Mouse (Mus musculus) hindbrain, embryonic 15.5 days (tissue): ENCODE data around the gene Lpcat2. TPM values are rescaled to one million over a fixed set of nuclear protein-coding genes. Genes with fewer than 3 reads are reported as not detected.
"Not testable (repeated sequence)": the region's sequence is repeated elsewhere in the genome, so short reads cannot be mapped to it uniquely, and the experiment has no call there.

Experiments used
- ATAC-seq: fragments of 200-750 bp; cut with Nextera tagmentation; 2 replicates; pipeline ENCODE4 v1.8.0; 2017; ENCODE audit warnings: low read depth, moderate number of reproducible peaks, moderate TSS enrichment; ENCODE audit not compliant: low FRiP score
- H3K27ac ChIP-seq: fragments of 300-500 bp; sonication (generic); replicated peaks from 2 replicates; pipeline ENCODE4 v1.5.1; 2015; ENCODE audit warnings: mild to moderate bottlenecking, inconsistent platforms
- H3K27me3 ChIP-seq: fragments of 300-500 bp; sonication (generic); 2 replicates; pipeline ENCODE4 v1.6.1; 2015; ENCODE audit warnings: control low read depth, inconsistent platforms
- H3K36me3 ChIP-seq: fragments of 300-500 bp; sonication (generic); 2 replicates; pipeline ENCODE4 v1.6.1; 2015; ENCODE audit warnings: control low read depth, inconsistent platforms
- H3K4me1 ChIP-seq: fragments of 300-500 bp; sonication (generic); replicated peaks from 2 replicates; pipeline ENCODE4 v1.6.1; 2015; ENCODE audit warnings: control low read depth, inconsistent platforms
- H3K4me2 ChIP-seq: fragments of 300-500 bp; sonication (generic); 2 replicates; pipeline ENCODE4 v1.6.1; 2015; ENCODE audit warnings: moderate library complexity, mild to moderate bottlenecking, inconsistent platforms
- H3K4me3 ChIP-seq: fragments of 300-500 bp; sonication (generic); 2 replicates; pipeline ENCODE4 v1.5.1; 2015; ENCODE audit warnings: mild to moderate bottlenecking, inconsistent platforms
- H3K9ac ChIP-seq: fragments of 300-500 bp; sonication (generic); 2 replicates; pipeline ENCODE4 v1.6.1; 2015; ENCODE audit warnings: inconsistent platforms
- H3K9me3 ChIP-seq: fragments of 300-500 bp; sonication (generic); 2 replicates; pipeline ENCODE4 v1.6.1; 2016; ENCODE audit warnings: control low read depth, inconsistent platforms
- whole genome bisulfite sequencing: fragments of 180-500 bp; shearing (Covaris S2); methylation state at CpG from one replicate; pipeline ENCODE4 v1.1.7; 2015; 5-methylcytosine and 5-hydroxymethylcytosine counted together
- polyA plus RNA-seq: library from polyadenylated mRNA; unstranded; fragments of >200 nt; fragmentation: Nextera tagmentation; extraction: Ambion mirVana; gene quantifications from 2 replicates; pipeline ENCODE4 v1.2.1, GENCODE M21; 2015

Lpcat2 gene
- polyA plus RNA-seq, 1 experiment from 2014 or later: 9.9 TPM

DNA sequence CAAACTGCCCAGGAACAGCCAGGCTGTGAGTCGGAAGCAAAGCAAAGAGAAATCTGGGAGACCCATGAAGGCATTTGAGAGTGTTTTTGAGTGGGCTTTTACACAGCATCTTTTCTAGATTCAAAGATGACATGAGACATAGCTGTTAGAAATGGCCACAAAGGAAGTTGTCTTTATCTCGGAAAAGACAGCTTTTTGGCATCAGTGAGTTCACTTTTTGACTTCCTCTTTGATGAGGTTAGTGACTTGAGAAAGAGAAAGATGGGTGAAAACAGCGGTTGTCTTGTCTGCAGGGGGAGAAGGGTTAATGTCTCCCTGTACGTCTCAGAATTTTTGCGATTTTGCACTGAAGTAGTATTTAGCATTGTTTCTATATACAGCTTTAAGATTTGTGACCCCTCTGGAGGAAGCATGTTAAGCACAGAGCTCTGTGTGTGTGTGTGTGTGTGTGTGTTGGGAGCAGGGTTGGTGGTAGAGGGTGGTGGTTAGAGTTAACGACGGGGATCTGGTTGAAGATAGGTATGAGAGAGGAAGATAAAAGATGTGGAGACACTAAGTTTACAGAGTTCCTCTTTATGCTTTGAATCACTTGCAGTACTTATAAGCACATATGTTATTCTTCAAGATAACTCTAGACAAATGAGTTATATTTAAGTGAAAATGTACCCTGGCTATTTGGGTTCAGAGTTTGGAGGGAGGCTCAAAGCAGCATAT is 1.3 kb downstream of the Lpcat2 start:
- Histone ChIP-seq H3K4me3 (peak overlapping the region; percentile 77), H3K36me3 (no peaks in the 10 kb centered on the region), H3K27ac (no peak overlapping the region), H3K9ac (no peak overlapping the region), H3K4me1 (peaks cover 12% of the 10 kb centered on the region), H3K4me2 (peak overlapping the region; percentile 79), H3K27me3 (0 out of 2 replicates have a peak, but pooled peaks cover 3% of the 10 kb centered on the region), H3K9me3 (no peaks in the 10 kb centered on the region)
- 91% methylated on average over 7 of the region's 7 CpGs for WGBS
- no peak for ATAC-seq

DNA sequence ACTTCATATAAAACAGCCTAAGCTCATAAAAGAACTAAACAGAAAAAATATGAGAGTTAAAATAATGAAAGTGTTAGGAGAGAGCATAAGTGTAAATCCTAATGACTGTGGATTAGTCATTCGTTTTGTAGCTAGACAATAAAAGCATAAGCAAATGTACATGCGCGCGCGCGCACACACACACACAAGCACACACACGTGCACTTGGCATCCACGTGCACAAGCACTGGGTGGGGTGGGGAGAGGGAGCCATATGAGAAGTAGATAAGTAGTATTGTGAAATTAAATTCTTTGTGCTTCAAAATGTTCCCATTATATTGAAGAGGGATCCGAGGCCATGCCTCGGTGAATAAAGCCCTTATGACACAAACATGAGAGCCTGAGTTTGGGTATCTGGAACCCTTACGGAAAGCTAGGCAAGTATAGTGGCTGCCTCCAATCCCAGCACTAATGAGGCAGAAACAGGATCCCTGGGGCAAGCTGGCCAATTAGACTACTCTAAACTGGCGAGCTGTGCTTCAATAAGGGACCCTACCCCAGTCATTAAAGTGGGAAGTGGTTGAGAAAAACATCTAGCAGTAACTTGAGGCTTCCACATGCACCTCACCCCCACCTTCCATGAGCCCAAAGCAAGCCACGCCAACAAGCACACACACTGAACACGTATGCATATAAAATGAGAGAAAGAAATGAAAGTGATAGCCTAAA is 3.5 kb downstream of the Lpcat2 start:
- H3K4me2 ChIP-seq: no peak overlapping the region
- no peak overlapping the region for H3K27ac ChIP-seq
- ATAC-seq: no peak
- H3K9ac ChIP-seq: no peak overlapping the region
- H3K27me3 ChIP-seq: 0 out of 2 replicates have a peak, but pooled peaks cover 3% of the 10 kb centered on the region
- H3K4me3 ChIP-seq: no peak overlapping the region
- no peaks in the 10 kb centered on the region for H3K36me3 ChIP-seq
- H3K9me3 ChIP-seq: no peaks in the 10 kb centered on the region
- WGBS: 84% methylated on average over 14 of the region's 14 CpGs
- peaks cover 8% of the 10 kb centered on the region for H3K4me1 ChIP-seq

DNA sequence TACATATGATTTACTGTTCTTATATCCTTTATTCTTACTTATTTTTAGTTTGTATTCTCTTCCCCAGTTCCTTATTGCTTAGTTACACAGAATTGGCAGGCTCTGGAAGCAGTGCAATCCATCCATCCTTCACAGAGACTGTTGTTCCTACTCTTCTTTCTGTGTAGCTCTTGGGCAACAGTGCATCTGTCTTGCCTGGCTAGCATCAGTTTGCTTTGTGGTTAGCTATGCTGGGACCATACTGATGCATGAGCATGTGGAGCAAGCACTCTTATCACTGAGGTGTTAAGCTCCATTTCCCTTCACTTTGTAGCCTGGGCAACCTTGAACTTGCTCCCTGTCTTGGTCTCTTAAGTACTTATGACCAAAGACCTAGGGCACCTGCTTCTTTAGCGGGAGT is 6.8 kb downstream of the Lpcat2 start:
- H3K4me3 ChIP-seq: no peak overlapping the region
- no peaks in the 10 kb centered on the region for H3K27me3 ChIP-seq
- no peaks in the 10 kb centered on the region for H3K4me1 ChIP-seq
- no peak overlapping the region for H3K9ac ChIP-seq
- H3K4me2 ChIP-seq: no peak overlapping the region
- 95% methylated on average over 1 of the region's 1 CpGs for WGBS
- no peak overlapping the region for H3K27ac ChIP-seq
- no peak for ATAC-seq
- H3K36me3 ChIP-seq: no peaks in the 10 kb centered on the region
- H3K9me3 ChIP-seq: no peaks in the 10 kb centered on the region

DNA sequence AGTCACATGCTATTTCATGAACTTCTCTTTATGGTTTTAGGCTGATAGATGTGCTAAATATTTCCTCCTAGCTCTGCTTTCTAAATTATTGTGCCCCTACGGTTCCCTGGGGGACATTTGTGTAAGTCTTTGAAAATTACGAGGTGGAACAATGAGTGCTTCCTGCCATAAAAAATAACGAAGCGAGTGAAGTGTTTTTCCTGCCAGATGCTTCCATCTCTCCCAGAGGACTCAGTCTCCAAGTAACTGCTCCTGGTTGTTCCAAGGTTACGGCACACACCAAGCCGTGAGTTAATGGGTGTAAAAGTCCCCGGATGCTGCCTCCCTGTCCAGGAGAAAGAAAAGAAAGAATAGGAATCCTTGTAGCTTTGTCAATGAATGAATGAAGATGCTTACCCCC is 15.1 kb downstream of the Lpcat2 start:
- ATAC-seq: no peak
- Histone ChIP-seq H3K4me3 (no peak overlapping the region), H3K9me3 (no peaks in the 10 kb centered on the region), H3K36me3 (no peaks in the 10 kb centered on the region), H3K27me3 (no peaks in the 10 kb centered on the region), H3K9ac (no peak overlapping the region), H3K27ac (no peak overlapping the region), H3K4me2 (no peak overlapping the region), H3K4me1 (peaks cover 5% of the 10 kb centered on the region; the same call in 1 of the 2 replicates)
- WGBS: 12% methylated on average over 7 of the region's 7 CpGs

DNA sequence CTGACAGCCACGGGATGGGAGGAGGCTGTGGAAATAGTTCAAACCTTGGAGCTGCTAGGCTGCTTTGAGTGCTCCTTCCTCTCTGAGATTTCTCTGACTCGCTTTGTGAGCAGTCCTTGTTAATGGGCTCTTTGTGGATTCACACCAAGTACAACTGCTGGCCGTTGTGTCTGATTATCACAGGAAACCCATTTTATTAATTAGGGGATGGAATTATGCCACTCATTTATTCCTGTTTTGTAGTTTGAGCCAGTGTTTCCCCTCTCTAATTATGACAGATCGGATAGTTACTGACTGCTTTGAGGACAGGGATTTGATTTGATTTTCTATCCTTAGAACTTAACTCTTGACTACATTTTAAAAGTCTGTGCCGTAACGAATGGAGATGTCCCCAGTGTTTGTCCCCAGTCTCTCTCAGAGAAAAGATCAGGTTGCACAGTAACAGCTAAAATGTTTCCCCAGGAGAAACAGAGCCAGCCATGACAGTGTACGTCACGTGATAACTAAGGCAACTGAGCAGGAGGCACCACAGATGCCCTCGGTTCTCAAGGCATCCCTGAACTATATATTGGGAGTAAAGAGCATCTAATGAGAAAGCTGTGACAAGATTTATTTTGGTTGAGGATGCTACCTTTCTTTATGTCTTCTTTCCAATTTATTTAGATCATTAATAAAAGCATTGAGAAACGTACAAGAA is 17.1 kb downstream of the Lpcat2 start:
- no peak for ATAC-seq
- Histone ChIP-seq H3K9me3 (no peaks in the 10 kb centered on the region), H3K9ac (no peak overlapping the region), H3K4me2 (no peak overlapping the region), H3K27ac (no peak overlapping the region), H3K4me1 (peaks cover 5% of the 10 kb centered on the region; the same call in 1 of the 2 replicates), H3K27me3 (no peaks in the 10 kb centered on the region), H3K36me3 (no peaks in the 10 kb centered on the region), H3K4me3 (no peak overlapping the region)
- WGBS: 49% methylated on average over 10 of the region's 10 CpGs

DNA sequence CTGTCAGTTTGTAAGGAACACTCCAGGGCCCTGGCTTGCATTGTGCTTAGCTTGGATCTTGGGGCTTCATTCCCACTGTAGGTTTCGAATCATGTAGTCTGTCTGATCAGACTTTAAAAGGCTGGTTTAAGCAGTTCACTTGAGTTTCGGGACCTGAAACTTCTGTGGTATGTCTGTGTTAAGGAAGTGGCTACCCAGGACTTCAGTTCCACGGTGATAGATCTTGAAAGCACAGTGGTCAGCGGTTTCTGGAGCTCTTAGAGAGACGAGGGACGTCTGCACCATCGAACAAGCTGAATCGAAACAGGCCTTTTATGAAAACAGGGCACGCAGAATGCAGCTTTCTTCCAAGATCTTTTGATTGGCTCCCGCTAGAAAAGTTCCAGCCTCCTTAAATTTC is 20.7 kb downstream of the Lpcat2 start:
- no peak overlapping the region for H3K4me3 ChIP-seq
- H3K27ac ChIP-seq: no peak overlapping the region
- H3K9me3 ChIP-seq: no peaks in the 10 kb centered on the region
- H3K4me2 ChIP-seq: no peak overlapping the region
- H3K4me1 ChIP-seq: no peaks in the 10 kb centered on the region
- H3K36me3 ChIP-seq: peaks cover 4% of the 10 kb centered on the region; the same call in 1 of the 2 replicates
- no peak for ATAC-seq
- H3K9ac ChIP-seq: no peak overlapping the region
- WGBS: 50% methylated on average over 10 of the region's 10 CpGs
- H3K27me3 ChIP-seq: no peaks in the 10 kb centered on the region

DNA sequence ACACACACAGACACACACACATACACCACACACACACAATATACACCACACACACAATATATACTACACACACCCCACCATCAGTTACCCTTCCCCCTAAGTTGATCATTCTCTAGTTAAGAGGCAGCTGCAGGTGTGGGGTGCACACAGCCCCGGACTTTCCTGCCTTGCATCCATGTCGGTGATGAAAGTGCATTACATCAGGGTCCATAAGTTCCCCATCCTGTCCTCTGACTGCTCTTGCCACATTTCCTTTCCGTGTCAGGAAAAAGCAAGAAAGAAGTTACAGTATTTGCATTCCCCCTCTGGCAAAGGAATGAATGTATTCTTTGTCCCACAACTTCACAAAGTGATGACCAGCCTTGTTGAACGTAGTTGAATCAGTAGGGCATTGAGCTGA is 26.1 kb downstream of the Lpcat2 start:
- no peak overlapping the region for H3K4me3 ChIP-seq
- H3K27me3 ChIP-seq: no peaks in the 10 kb centered on the region
- peaks cover 4% of the 10 kb centered on the region; the same call in 1 of the 2 replicates for H3K36me3 ChIP-seq
- no peak overlapping the region for H3K27ac ChIP-seq
- no peak for ATAC-seq
- 75% methylated on average over 4 of the region's 4 CpGs for WGBS
- no peaks in the 10 kb centered on the region for H3K4me1 ChIP-seq
- H3K9ac ChIP-seq: no peak overlapping the region
- no peaks in the 10 kb centered on the region for H3K9me3 ChIP-seq
- H3K4me2 ChIP-seq: no peak overlapping the region

DNA sequence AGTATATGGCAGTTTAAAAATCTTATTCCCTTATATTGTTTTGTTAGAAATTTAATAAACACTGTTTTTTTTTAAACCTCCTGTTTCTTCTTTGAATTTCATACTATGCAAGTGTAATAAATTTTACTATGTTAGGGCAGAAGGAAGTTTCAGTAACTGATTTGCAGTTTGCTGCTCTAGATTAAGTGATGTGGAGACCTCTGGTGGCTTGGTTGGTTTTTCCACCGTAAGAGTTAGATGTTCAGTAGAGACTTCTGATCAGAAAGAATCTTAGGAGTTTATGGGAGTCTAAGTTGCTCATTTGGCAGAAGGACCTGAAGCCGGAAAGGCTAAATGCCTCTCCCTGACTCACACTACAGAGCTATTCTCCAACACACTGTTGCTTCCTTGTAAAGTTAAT is 28.6 kb downstream of the Lpcat2 start:
- Histone ChIP-seq H3K27me3 (no peaks in the 10 kb centered on the region), H3K4me1 (no peaks in the 10 kb centered on the region), H3K9ac (no peak overlapping the region), H3K27ac (no peak overlapping the region), H3K4me3 (no peak overlapping the region), H3K4me2 (no peak overlapping the region), H3K9me3 (no peaks in the 10 kb centered on the region), H3K36me3 (peaks cover 4% of the 10 kb centered on the region; the same call in 1 of the 2 replicates)
- ATAC-seq: no peak
- 78% methylated on average over 2 of the region's 2 CpGs for WGBS

DNA sequence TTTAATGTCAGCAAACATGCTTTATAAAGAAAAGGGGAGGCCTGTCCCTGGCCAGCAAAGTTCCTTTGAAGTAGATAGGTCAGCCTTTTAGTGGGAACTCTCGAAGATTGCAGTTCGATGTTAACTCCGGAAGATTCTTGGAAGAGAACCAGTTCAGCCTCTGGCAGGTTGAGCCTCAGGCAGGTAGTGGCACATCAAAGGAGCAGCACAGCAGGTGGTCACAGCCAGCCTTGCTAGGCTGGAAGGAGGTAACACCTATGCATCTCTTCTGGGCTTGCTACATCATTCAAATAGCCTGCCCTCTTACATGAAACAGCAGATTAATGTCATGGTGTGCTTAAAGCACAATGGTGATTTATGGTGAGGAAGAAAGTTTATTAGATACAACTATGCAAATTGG is 37.1 kb downstream of the Lpcat2 start:
- not testable (repeated sequence) for H3K9ac ChIP-seq, H3K27ac ChIP-seq, H3K4me3 ChIP-seq, H3K9me3 ChIP-seq, H3K4me2 ChIP-seq, H3K4me1 ChIP-seq, H3K36me3 ChIP-seq, H3K27me3 ChIP-seq, ATAC-seq
- WGBS: 95% methylated on average over 3 of the region's 3 CpGs

DNA sequence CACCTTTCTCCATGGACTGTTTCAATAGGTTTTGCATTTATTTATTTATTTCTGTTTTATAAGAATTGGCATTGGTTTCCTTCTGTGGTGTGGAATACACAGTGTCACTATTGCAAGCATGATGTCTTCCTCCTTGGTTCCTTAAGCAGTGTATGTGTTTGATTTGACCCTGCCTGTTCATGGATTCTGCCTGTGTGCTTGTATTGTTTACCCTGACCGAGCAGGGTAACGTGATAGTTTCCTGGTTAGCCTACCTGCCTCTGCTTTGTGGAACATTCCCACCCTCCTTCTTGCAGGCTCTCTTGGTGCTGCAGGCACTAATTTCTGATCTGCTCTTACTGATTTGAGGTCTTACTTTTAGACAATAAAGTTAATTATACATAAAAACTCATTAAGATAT is 38.7 kb downstream of the Lpcat2 start:
- H3K27me3 ChIP-seq: no peaks in the 10 kb centered on the region
- H3K4me1 ChIP-seq: no peaks in the 10 kb centered on the region
- H3K36me3 ChIP-seq: no peaks in the 10 kb centered on the region
- H3K9me3 ChIP-seq: no peaks in the 10 kb centered on the region
- no peak overlapping the region for H3K9ac ChIP-seq
- no peak for ATAC-seq
- WGBS: 83% methylated on average over 2 of the region's 2 CpGs
- H3K4me2 ChIP-seq: no peak overlapping the region
- H3K4me3 ChIP-seq: no peak overlapping the region
- no peak overlapping the region for H3K27ac ChIP-seq

DNA sequence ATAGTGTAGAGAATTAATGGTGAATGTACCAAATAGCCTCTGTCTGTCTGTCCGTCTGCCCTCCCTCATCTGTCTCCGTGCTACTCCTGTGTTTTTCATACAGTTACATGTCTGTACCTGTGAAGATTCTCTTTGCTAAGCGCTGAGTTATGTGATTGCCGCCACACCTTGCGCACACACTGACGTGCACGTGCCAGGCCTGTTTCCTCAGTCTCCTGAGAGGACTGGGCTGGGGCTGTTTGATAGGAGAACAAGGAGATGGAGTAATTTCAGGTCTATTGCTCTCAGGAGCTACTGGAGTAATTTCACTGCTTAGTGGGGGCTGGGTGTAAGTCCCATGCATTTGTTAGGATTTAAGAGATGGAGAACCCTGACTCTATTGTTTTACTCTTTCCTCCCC is 39.9 kb downstream of the Lpcat2 start:
- no peak for ATAC-seq

DNA sequence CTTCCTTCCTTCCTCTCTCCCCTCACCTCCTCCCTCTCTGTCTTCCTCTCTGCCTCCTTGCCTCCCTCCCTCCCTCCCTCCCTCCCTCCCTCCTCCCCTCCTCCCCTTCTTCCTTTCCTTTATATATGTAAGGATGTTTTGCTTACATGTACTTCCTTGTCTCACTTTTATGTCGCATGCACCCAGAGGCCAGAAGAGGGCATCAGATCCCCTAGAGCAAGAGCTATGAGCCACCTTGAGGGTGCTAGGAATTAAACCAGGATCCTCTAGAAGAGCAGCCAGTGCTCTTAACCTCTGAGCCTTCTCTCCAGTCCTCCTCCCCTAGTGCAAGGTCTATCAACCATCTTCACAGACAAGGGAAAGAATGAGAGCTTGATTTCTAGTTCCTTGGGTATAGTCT is 40.9 kb downstream of the Lpcat2 start:
- 61% methylated on average over 1 of the region's 1 CpGs for WGBS
- Histone ChIP-seq H3K4me1 (no peaks in the 10 kb centered on the region), H3K4me2 (no peak overlapping the region), H3K27me3 (no peaks in the 10 kb centered on the region), H3K4me3 (no peak overlapping the region), H3K9ac (no peak overlapping the region), H3K27ac (no peak overlapping the region), H3K9me3 (no peaks in the 10 kb centered on the region), H3K36me3 (no peaks in the 10 kb centered on the region)
- no peak for ATAC-seq

More for the DNA sequence above, 39.9 kb downstream of the Lpcat2 start:
- Histone ChIP-seq H3K9ac (no peak overlapping the region), H3K36me3 (no peaks in the 10 kb centered on the region), H3K4me3 (no peak overlapping the region), H3K4me1 (no peaks in the 10 kb centered on the region), H3K27ac (no peak overlapping the region), H3K4me2 (no peak overlapping the region), H3K27me3 (no peaks in the 10 kb centered on the region), H3K9me3 (no peaks in the 10 kb centered on the region)
- 74% methylated on average over 7 of the region's 7 CpGs for WGBS
